Mouse (Mus musculus): Measurements from ENCODE around the gene Tlr3. TPM values are rescaled to one million over a fixed set of nuclear protein-coding genes. Genes with fewer than 3 reads are reported as not detected.

Gene Tlr3
- polyA plus RNA-seq, 1 experiment, result not detected

- no peak for TF ChIP-seq GATA1 (IDR thresholded peaks at IDR 0.05; ENCODE audit: low read length)
Measured at GRCm38 (mm10) chr8:45367154-45367553, 43.7 kb downstream of the Tlr3 start.

DNA sequence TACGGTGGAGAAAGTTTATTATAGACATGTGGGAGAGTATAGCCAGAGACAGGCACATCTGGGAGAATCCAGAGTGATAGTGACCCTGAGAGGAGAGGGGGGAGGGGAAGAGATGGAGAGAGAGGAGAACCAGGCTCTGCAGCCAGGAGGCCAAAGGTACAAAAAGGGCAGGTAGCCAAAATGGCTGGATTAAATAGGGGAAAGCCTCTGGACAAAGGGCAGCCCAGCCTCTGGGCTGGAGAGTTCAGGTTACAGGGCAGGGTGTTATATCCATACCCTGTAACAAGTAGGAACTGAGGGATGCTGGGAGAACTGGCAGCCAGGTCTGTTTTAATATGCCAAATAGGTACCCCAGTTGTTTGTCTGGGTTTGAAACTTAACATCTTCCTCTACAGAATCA, 47.7 kb downstream of the Tlr3 start:
- TF ChIP-seq GATA1 (IDR thresholded peaks at IDR 0.05; ENCODE audit: low read length), result no peak

GRCm38 (mm10) chr8:45362323-45362722, 48.6 kb downstream of the Tlr3 start:
- no peak for TF ChIP-seq GATA1 (IDR thresholded peaks at IDR 0.05; ENCODE audit: low read length)

DNA sequence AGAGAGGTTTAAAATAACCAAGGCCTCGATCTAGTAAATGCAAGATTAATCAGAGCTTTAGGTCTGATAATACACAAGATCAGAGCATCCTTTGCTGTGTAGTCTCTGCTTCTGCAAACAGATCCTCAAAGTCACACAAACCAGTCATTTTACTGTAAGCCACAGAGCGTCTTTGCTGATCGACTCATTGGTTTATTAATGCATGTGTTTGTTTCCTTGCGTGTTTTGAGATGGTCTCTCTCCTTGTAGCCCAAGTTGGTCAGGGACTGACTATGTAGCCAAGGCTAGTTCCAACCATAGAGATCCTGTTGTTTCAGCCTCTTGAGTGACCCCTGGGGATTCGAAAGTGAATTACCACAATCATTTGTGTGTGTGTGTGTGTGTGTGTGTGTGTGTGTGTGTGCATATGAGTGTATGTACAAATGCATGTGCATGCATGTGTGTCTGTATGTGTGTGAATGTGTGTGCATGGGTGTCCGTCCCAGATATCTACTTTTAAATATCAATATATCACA, 51.7 kb downstream of the Tlr3 start:
- TF ChIP-seq GATA1 (IDR thresholded peaks at IDR 0.05; ENCODE audit: low read length), result no peak

GRCm38 (mm10) chr8:45358132-45358918, 52.6 kb downstream of the Tlr3 start:
- TF ChIP-seq GATA1 (IDR thresholded peaks at IDR 0.05; ENCODE audit: low read length), result no peak

GRCm38 (mm10) chr8:45355809-45356208, 55.1 kb downstream of the Tlr3 start:
- no peak for TF ChIP-seq GATA1 (IDR thresholded peaks at IDR 0.05; ENCODE audit: low read length)

Other genes with a start within 250 kb of the Tlr3 start
- not detected in 2 replicates for gene F11, start 149.0 kb downstream of the Tlr3 start, polyA plus RNA-seq (2012)
- gene Klkb1, start 116.2 kb downstream of the Tlr3 start, polyA plus RNA-seq (2012), result not detected in 2 replicates
- gene Gm45753, start 102.6 kb downstream of the Tlr3 start, polyA plus RNA-seq (2012), result not detected in 2 replicates
- gene Cyp4v3, start 77.9 kb downstream of the Tlr3 start, polyA plus RNA-seq (2012), result not detected in 2 replicates
- not detected in 2 replicates for gene Fam149a, start 28.8 kb downstream of the Tlr3 start, polyA plus RNA-seq (2012)
- gene Sorbs2, start 96.7 kb upstream of the Tlr3 start, polyA plus RNA-seq (2012), result not detected in 2 replicates